Mouse (Mus musculus) liver, embryonic 11.5 days (tissue): ENCODE results near the gene Gm29797. TPM values are rescaled to one million over a fixed set of nuclear protein-coding genes. Genes with fewer than 3 reads are reported as not detected.

Experiments used
- ATAC-seq: fragments of 200-750 bp; cut with Nextera tagmentation; replicated peaks from 2 replicates; pipeline ENCODE4 v1.8.0; 2017; ENCODE audit warnings: moderate number of reproducible peaks, mild to moderate bottlenecking, moderate TSS enrichment, moderate library complexity; ENCODE audit not compliant: low FRiP score
- DNase-seq: peaks from one replicate; pipeline ENCODE4 v3.0.0-alpha.2; 2017; ENCODE audit warnings: low spot score
- H3K27ac ChIP-seq: fragments of 300-500 bp; sonication (generic); 2 replicates; pipeline ENCODE4 v1.5.1; 2014; ENCODE audit warnings: mild to moderate bottlenecking, low read depth, low read length, control low read depth
- H3K27me3 ChIP-seq: fragments of 300-500 bp; sonication (generic); replicated peaks from 2 replicates; pipeline ENCODE4 v1.6.1; 2014; ENCODE audit warnings: low read length, mixed read lengths; ENCODE audit not compliant: control insufficient read depth, insufficient read depth
- H3K36me3 ChIP-seq: fragments of 300-500 bp; sonication (generic); 2 replicates; pipeline ENCODE4 v1.6.1; 2014; ENCODE audit warnings: mild to moderate bottlenecking, low read length, moderate library complexity, mixed read lengths; ENCODE audit not compliant: control insufficient read depth, insufficient read depth
- H3K4me1 ChIP-seq: fragments of 300-500 bp; sonication (generic); replicated peaks from 2 replicates; pipeline ENCODE4 v1.6.1; 2014; ENCODE audit warnings: low read length, mixed read lengths; ENCODE audit not compliant: control insufficient read depth, insufficient read depth
- H3K4me2 ChIP-seq: fragments of 300-500 bp; sonication (generic); 2 replicates; pipeline ENCODE4 v1.6.1; 2014; ENCODE audit warnings: mild to moderate bottlenecking, control low read depth, moderate library complexity
- H3K4me3 ChIP-seq: fragments of 300-500 bp; sonication (generic); 2 replicates; pipeline ENCODE4 v1.5.1; 2014; ENCODE audit warnings: low read depth, low read length, control low read depth
- H3K9ac ChIP-seq: fragments of 300-500 bp; sonication (generic); 2 replicates; pipeline ENCODE4 v1.6.1; 2014; ENCODE audit warnings: low read depth, low read length, control low read depth
- H3K9me3 ChIP-seq: fragments of 300-500 bp; sonication (generic); 2 replicates; pipeline ENCODE4 v1.6.1; 2016; ENCODE audit warnings: low read length, inconsistent platforms, mixed read lengths; ENCODE audit not compliant: control insufficient read depth
- WGBS: fragments of 180-500 bp; shearing (Covaris S2); extraction: QIAGEN DNeasy Blood & Tissue Kit; methylation state at CpG from one replicate; pipeline ENCODE4 v1.1.7; 2014; 5-methylcytosine and 5-hydroxymethylcytosine counted together
- polyA plus RNA-seq: library from polyadenylated mRNA; unstranded; fragments of >200 nt; fragmentation: Nextera tagmentation; extraction: Ambion mirVana; gene quantifications from 2 replicates; pipeline ENCODE4 v1.2.1, GENCODE M21; 2014

Gene Gm29797
- polyA plus RNA-seq, 1 experiment from 2014 or later = not detected

- Histone ChIP-seq H3K36me3 (no peaks in the 10 kb centered on the region), H3K9me3 (no peaks in the 10 kb centered on the region), H3K9ac (no peak overlapping the region), H3K4me2 (no peak overlapping the region), H3K4me1 (peaks cover 14% of the 10 kb centered on the region), H3K27me3 (no peaks in the 10 kb centered on the region), H3K27ac (peak overlapping the region; percentile 46; the same call in 1 of the 2 replicates), H3K4me3 (no peak overlapping the region)
- DNase-seq = no peak
- 73% methylated on average over 3 of the region's 3 CpGs for whole genome bisulfite sequencing
- peak; percentile 3; the same call in 1 of the 2 replicates for ATAC-seq
These were observed 5.9 kb downstream of the Gm29797 start for GRCm38 (mm10) chr2:181662620-181663297.

GRCm38 (mm10) chr2:181663298-181663630 is 6.4 kb downstream of the Gm29797 start:
- Histone ChIP-seq H3K36me3 (no peaks in the 10 kb centered on the region), H3K4me1 (peaks cover 14% of the 10 kb centered on the region), H3K9me3 (no peaks in the 10 kb centered on the region), H3K9ac (no peak overlapping the region), H3K27me3 (peaks cover 3% of the 10 kb centered on the region), H3K27ac (peak overlapping the region; percentile 46; the same call in 1 of the 2 replicates), H3K4me2 (no peak overlapping the region), H3K4me3 (no peak overlapping the region)
- no peak for DNase-seq
- ATAC-seq = peak; percentile 24
- 12% methylated on average over 4 of the region's 4 CpGs for WGBS

GRCm38 (mm10) chr2:181670285-181670912 is 13.6 kb downstream of the Gm29797 start:
- Histone ChIP-seq H3K4me1 (peaks cover 9% of the 10 kb centered on the region), H3K27ac (no peak overlapping the region), H3K4me2 (peak overlapping the region; percentile 64), H3K4me3 (peak overlapping the region; percentile 45), H3K9me3 (no peaks in the 10 kb centered on the region), H3K9ac (peak overlapping the region; percentile 35; the same call in 1 of the 2 replicates), H3K27me3 (peaks cover 62% of the 10 kb centered on the region), H3K36me3 (no peaks in the 10 kb centered on the region)
- no peak for DNase-seq
- 5% methylated on average over 56 of the region's 56 CpGs for WGBS
- ATAC-seq = no peak

- Histone ChIP-seq H3K9ac (peak overlapping the region; percentile 35; the same call in 1 of the 2 replicates), H3K27ac (no peak overlapping the region)
- 2% methylated on average over 41 of the region's 41 CpGs for WGBS
These were observed 14.1 kb downstream of the Gm29797 start for GRCm38 (mm10) chr2:181670913-181671311.

DNA sequence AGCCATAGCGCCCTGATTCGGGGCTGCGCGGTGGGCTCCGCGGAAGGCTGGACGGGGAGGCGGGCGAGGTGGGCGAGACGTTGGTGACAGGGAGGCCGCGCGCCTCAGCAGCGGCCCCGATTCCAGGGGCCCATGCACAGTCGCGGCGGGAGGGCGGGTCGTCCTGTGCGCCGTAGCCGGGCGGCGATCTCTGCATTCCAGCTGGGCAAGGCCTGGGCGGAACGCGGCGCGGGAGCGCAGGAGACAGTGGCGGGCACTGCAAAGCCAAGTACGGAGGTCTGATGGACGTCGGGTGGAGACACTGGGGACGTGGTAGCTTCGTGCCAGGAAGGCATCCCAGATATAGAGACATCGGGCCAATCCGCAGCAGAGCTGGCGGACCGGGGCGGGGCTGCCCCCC is 14.5 kb downstream of the Gm29797 start, which contains the start of gene Sox18:
Gene Sox18, minus strand, starts transcription at position 315 of the 400 bp plus-strand sequence.
- no peak within 1 kb of the TSS for H3K27ac ChIP-seq
- peaks cover 62% of the 10 kb centered on the region for H3K27me3 ChIP-seq
- H3K36me3 ChIP-seq = no peaks in the 10 kb centered on the region
- no peaks in the 10 kb centered on the region for H3K9me3 ChIP-seq
- H3K9ac ChIP-seq = peak within 1 kb of the TSS; percentile 35; the same call in 1 of the 2 replicates
- ATAC-seq = peak; percentile 29; the same call in 1 of the 2 replicates
- peaks cover 12% of the 10 kb centered on the region for H3K4me1 ChIP-seq
- peak; percentile 58 for DNase-seq
- H3K4me2 ChIP-seq = peak within 1 kb of the TSS; percentile 64
- H3K4me3 ChIP-seq = peak within 1 kb of the TSS; percentile 45
- WGBS = 1% methylated on average over 43 of the region's 43 CpGs

More at GRCm38 (mm10) chr2:181670913-181671311, 14.1 kb downstream of the Gm29797 start:
- no peaks in the 10 kb centered on the region for H3K36me3 ChIP-seq
- peaks cover 12% of the 10 kb centered on the region for H3K4me1 ChIP-seq
- H3K27me3 ChIP-seq = peaks cover 62% of the 10 kb centered on the region
- peak overlapping the region; percentile 45 for H3K4me3 ChIP-seq
- DNase-seq = peak; percentile 54
- no peak for ATAC-seq
- peak overlapping the region; percentile 64 for H3K4me2 ChIP-seq
- H3K9me3 ChIP-seq = no peaks in the 10 kb centered on the region

- H3K27ac ChIP-seq = no peak overlapping the region
- no peak for ATAC-seq
- H3K4me3 ChIP-seq = peak overlapping the region; percentile 45; the same call in 1 of the 2 replicates
- no peak for DNase-seq
- peaks cover 12% of the 10 kb centered on the region for H3K4me1 ChIP-seq
- peaks cover 62% of the 10 kb centered on the region for H3K27me3 ChIP-seq
- no peak overlapping the region for H3K4me2 ChIP-seq
- no peak overlapping the region for H3K9ac ChIP-seq
- H3K9me3 ChIP-seq = no peaks in the 10 kb centered on the region
- WGBS = 34% methylated on average over 7 of the region's 7 CpGs
- no peaks in the 10 kb centered on the region for H3K36me3 ChIP-seq
These were observed 15.2 kb downstream of the Gm29797 start for GRCm38 (mm10) chr2:181671984-181672383.

GRCm38 (mm10) chr2:181673501-181673900 is 16.7 kb downstream of the Gm29797 start:
- Histone ChIP-seq H3K4me3 (no peak overlapping the region), H3K9me3 (no peaks in the 10 kb centered on the region), H3K36me3 (no peaks in the 10 kb centered on the region), H3K9ac (no peak overlapping the region), H3K27me3 (peaks cover 57% of the 10 kb centered on the region), H3K27ac (no peak overlapping the region), H3K4me1 (peaks cover 15% of the 10 kb centered on the region), H3K4me2 (no peak overlapping the region)
- 54% methylated on average over 1 of the region's 1 CpGs for WGBS
- ATAC-seq (no peak), DNase-seq (no peak)

DNA sequence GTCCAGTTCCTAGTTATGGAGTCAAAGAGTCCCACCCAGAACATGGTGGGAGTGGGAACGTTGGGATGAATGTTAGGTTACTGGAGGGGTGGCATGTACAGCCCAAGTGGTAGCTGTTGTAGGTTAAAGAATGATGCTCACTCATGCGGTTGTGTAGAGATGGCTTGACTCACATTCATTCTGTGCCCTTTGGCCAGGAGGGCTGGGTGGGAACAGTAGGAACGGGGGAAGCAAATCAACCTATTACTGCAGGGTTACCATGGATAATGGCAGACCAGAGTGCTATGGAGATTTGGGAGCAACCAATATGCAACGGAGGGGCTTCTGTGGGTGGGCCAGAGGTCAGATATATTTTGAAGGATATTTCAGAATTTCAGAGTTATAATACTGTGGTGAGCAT is 18.1 kb downstream of the Gm29797 start:
- 76% methylated on average over 4 of the region's 4 CpGs for WGBS
- H3K27me3 ChIP-seq = peaks cover 42% of the 10 kb centered on the region
- no peak for DNase-seq
- no peaks in the 10 kb centered on the region for H3K9me3 ChIP-seq
- no peak for ATAC-seq
- peaks cover 15% of the 10 kb centered on the region for H3K4me1 ChIP-seq
- no peaks in the 10 kb centered on the region for H3K36me3 ChIP-seq
- no peak overlapping the region for H3K9ac ChIP-seq
- no peak overlapping the region; the same call in 1 of the 2 replicates for H3K4me2 ChIP-seq
- H3K27ac ChIP-seq = no peak overlapping the region
- no peak overlapping the region for H3K4me3 ChIP-seq
